Mouse (Mus musculus): ENCODE results near the gene Higd2a. TPM values are rescaled to one million over a fixed set of nuclear protein-coding genes. Genes with fewer than 3 reads are reported as not detected.

Higd2a gene
- polyA plus RNA-seq, 1 experiment from 2014 or later, result 143 TPM

GRCm38 (mm10) chr13:54591776-54592356, 1.9 kb downstream of the Higd2a start:
- no peak for DNase-seq (ENCODE audit: low spot score)
- 95% methylated on average over 8 of the region's 8 CpGs for WGBS
- Histone ChIP-seq H3K4me3 (peak overlapping the region; percentile 79; the same call in 1 of the 2 replicates), H3K9me3 (replicated peaks) (no peaks in the 10 kb centered on the region), H3K4me1 (peaks cover 18% of the 10 kb centered on the region), H3K27me3 (ENCODE audit: low read depth, poor library complexity, severe bottlenecking) (no peaks in the 10 kb centered on the region), H3K27ac (no peak overlapping the region), H3K36me3 (peaks cover 35% of the 10 kb centered on the region)

DNA sequence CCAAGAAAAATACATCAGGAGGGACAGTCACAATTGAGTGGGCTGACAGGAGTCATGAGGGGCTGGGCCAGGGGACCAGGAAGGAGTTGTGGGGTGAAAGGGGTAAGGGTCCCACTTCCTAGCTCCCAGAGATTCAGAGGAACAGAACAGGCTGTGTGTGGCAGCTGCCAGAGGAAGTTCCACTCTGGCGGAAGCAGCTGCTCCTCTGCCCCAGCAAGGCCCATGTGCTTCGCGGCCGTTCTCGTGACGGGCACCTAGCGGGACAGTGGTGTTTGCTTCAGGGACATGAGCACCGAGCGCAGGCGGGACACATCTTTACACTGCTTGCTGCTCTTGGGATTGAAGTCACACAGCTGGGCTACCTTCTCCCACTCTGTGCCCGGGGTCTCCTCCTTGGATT, 3.6 kb downstream of the Higd2a start:
- 93% methylated on average over 11 of the region's 11 CpGs for WGBS
- Histone ChIP-seq H3K36me3 (peaks cover 26% of the 10 kb centered on the region), H3K27me3 (ENCODE audit: low read depth, poor library complexity, severe bottlenecking) (no peaks in the 10 kb centered on the region), H3K27ac (no peak overlapping the region), H3K4me3 (no peak overlapping the region), H3K4me1 (peaks cover 18% of the 10 kb centered on the region), H3K9me3 (replicated peaks) (no peaks in the 10 kb centered on the region)
- no peak for DNase-seq (ENCODE audit: low spot score)

GRCm38 (mm10) chr13:54596107-54596690, 6.2 kb downstream of the Higd2a start:
- 85% methylated on average over 8 of the region's 8 CpGs for WGBS
- H3K27ac ChIP-seq, result no peak overlapping the region
- H3K27me3 ChIP-seq (ENCODE audit: low read depth, poor library complexity, severe bottlenecking), result no peaks in the 10 kb centered on the region
- peaks cover 35% of the 10 kb centered on the region for H3K36me3 ChIP-seq
- no peak for DNase-seq (ENCODE audit: low spot score)
- peaks cover 14% of the 10 kb centered on the region for H3K4me1 ChIP-seq
- H3K9me3 ChIP-seq (replicated peaks), result no peaks in the 10 kb centered on the region
- no peak overlapping the region for H3K4me3 ChIP-seq

GRCm38 (mm10) chr13:54596870-54597269, 6.9 kb downstream of the Higd2a start:
- peaks cover 33% of the 10 kb centered on the region for H3K36me3 ChIP-seq
- H3K9me3 ChIP-seq (replicated peaks), result no peaks in the 10 kb centered on the region
- H3K4me3 ChIP-seq, result no peak overlapping the region
- H3K4me1 ChIP-seq, result peaks cover 7% of the 10 kb centered on the region; the same call in 1 of the 2 replicates
- H3K27me3 ChIP-seq (ENCODE audit: low read depth, poor library complexity, severe bottlenecking), result no peaks in the 10 kb centered on the region
- H3K27ac ChIP-seq, result no peak overlapping the region
- DNase-seq (ENCODE audit: low spot score), result no peak
- WGBS, result 76% methylated on average over 5 of the region's 5 CpGs

- WGBS, result 86% methylated on average over 12 of the region's 12 CpGs
- H3K4me3 ChIP-seq, result no peak overlapping the region
- peaks cover 24% of the 10 kb centered on the region for H3K4me1 ChIP-seq
- H3K27me3 ChIP-seq (ENCODE audit: low read depth, poor library complexity, severe bottlenecking), result no peaks in the 10 kb centered on the region
- no peak for DNase-seq (ENCODE audit: low spot score)
- H3K27ac ChIP-seq, result no peak overlapping the region
- no peaks in the 10 kb centered on the region for H3K9me3 ChIP-seq (replicated peaks)
- H3K36me3 ChIP-seq, result peaks cover 23% of the 10 kb centered on the region
These were observed 8.7 kb downstream of the Higd2a start for GRCm38 (mm10) chr13:54598622-54599143.

- no peak for DNase-seq (ENCODE audit: low spot score)
- WGBS, result 27% methylated on average over 3 of the region's 3 CpGs
- H3K27ac ChIP-seq, result peak overlapping the region; percentile 64; the same call in 1 of the 2 replicates
These were observed 12.7 kb downstream of the Higd2a start for GRCm38 (mm10) chr13:54602639-54603111.

GRCm38 (mm10) chr13:54603501-54603900, 13.5 kb downstream of the Higd2a start:
- Histone ChIP-seq H3K4me3 (no peak overlapping the region), H3K36me3 (peaks cover 11% of the 10 kb centered on the region), H3K4me1 (peaks cover 28% of the 10 kb centered on the region), H3K27ac (peak overlapping the region; percentile 64; the same call in 1 of the 2 replicates), H3K27me3 (ENCODE audit: low read depth, poor library complexity, severe bottlenecking) (peaks cover 5% of the 10 kb centered on the region), H3K9me3 (replicated peaks) (no peaks in the 10 kb centered on the region)
- DNase-seq (ENCODE audit: low spot score), result no peak

More at GRCm38 (mm10) chr13:54602639-54603111, 12.7 kb downstream of the Higd2a start:
- Histone ChIP-seq H3K27me3 (ENCODE audit: low read depth, poor library complexity, severe bottlenecking) (no peaks in the 10 kb centered on the region), H3K4me1 (peaks cover 27% of the 10 kb centered on the region), H3K4me3 (no peak overlapping the region), H3K9me3 (replicated peaks) (no peaks in the 10 kb centered on the region), H3K36me3 (peaks cover 16% of the 10 kb centered on the region)

- peaks cover 33% of the 10 kb centered on the region for H3K4me1 ChIP-seq
- peaks cover 3% of the 10 kb centered on the region for H3K36me3 ChIP-seq
- no peak overlapping the region for H3K4me3 ChIP-seq
- H3K27me3 ChIP-seq (ENCODE audit: low read depth, poor library complexity, severe bottlenecking), result peaks cover 13% of the 10 kb centered on the region
- H3K9me3 ChIP-seq (replicated peaks), result no peaks in the 10 kb centered on the region
- no peak overlapping the region for H3K27ac ChIP-seq
- 69% methylated on average over 4 of the region's 4 CpGs for WGBS
- DNase-seq (ENCODE audit: low spot score), result no peak
These were observed 14.2 kb downstream of the Higd2a start for GRCm38 (mm10) chr13:54604221-54604620.

DNA sequence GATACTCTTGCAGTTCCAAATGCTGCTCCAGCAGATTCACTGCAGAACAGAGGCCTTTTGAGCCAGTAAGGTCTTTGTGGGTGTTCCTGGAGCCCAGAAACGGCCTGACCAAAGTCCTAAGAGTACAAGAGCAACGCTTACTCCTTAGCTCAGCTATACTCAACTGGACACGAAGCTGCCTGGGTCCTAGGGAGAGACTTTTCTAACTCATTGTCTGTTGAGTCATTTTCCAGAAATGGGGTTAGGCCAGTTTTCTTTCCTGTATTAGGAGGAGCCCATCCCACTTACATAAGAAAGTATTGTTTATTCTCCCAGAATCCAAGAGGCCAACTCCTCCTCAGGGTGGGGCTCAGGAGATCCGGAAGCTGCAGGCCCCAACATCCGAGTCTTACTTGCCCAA, 15.4 kb downstream of the Higd2a start:
- Histone ChIP-seq H3K36me3 (no peaks in the 10 kb centered on the region), H3K4me1 (peaks cover 34% of the 10 kb centered on the region), H3K27me3 (ENCODE audit: low read depth, poor library complexity, severe bottlenecking) (peaks cover 25% of the 10 kb centered on the region), H3K9me3 (replicated peaks) (no peaks in the 10 kb centered on the region), H3K27ac (no peak overlapping the region), H3K4me3 (no peak overlapping the region)
- no peak for DNase-seq (ENCODE audit: low spot score)
- WGBS, result 83% methylated on average over 5 of the region's 5 CpGs

GRCm38 (mm10) chr13:54607204-54607603, 17.2 kb downstream of the Higd2a start:
- no peak for DNase-seq (ENCODE audit: low spot score)
- Histone ChIP-seq H3K4me3 (no peak overlapping the region), H3K36me3 (no peaks in the 10 kb centered on the region), H3K27me3 (ENCODE audit: low read depth, poor library complexity, severe bottlenecking) (peaks cover 34% of the 10 kb centered on the region), H3K27ac (no peak overlapping the region), H3K9me3 (replicated peaks) (no peaks in the 10 kb centered on the region), H3K4me1 (peaks cover 42% of the 10 kb centered on the region)
- WGBS, result 66% methylated on average over 5 of the region's 5 CpGs

- H3K36me3 ChIP-seq, result no peaks in the 10 kb centered on the region
- no peak overlapping the region for H3K27ac ChIP-seq
- no peak for DNase-seq (ENCODE audit: low spot score)
- 79% methylated on average over 3 of the region's 3 CpGs for WGBS
- H3K9me3 ChIP-seq (replicated peaks), result no peaks in the 10 kb centered on the region
- peaks cover 34% of the 10 kb centered on the region for H3K27me3 ChIP-seq (ENCODE audit: low read depth, poor library complexity, severe bottlenecking)
- peaks cover 34% of the 10 kb centered on the region for H3K4me1 ChIP-seq
- H3K4me3 ChIP-seq, result no peak overlapping the region
These were observed 18.0 kb downstream of the Higd2a start for GRCm38 (mm10) chr13:54608002-54608401.

- Histone ChIP-seq H3K9me3 (replicated peaks) (no peaks in the 10 kb centered on the region), H3K27ac (no peak overlapping the region), H3K4me3 (no peak overlapping the region), H3K27me3 (ENCODE audit: low read depth, poor library complexity, severe bottlenecking) (peaks cover 34% of the 10 kb centered on the region), H3K4me1 (peaks cover 28% of the 10 kb centered on the region), H3K36me3 (no peaks in the 10 kb centered on the region)
- DNase-seq (ENCODE audit: low spot score), result no peak
- 25% methylated on average over 8 of the region's 8 CpGs for WGBS
These were observed 18.7 kb downstream of the Higd2a start for GRCm38 (mm10) chr13:54608666-54609065.

DNA sequence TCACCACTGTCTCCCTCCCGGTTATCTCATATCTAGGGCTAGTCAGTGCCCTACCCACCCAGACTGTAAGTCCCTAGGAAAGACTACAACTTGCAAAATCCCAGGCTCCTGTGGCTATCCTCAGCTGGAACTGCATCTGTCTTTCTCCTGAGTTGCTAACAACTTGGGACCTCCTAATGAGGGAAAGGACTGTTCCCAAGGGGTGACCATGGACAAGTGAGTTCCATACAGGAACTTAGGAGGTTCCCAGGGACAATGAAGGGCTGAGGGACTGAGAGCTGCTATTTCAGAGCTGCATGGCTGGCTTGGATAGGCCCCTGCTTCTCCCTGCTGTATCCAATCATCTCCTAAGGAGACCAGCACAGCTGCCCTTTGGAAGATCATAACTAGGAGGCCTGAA, 19.3 kb downstream of the Higd2a start:
- Histone ChIP-seq H3K4me1 (peaks cover 21% of the 10 kb centered on the region), H3K27me3 (ENCODE audit: low read depth, poor library complexity, severe bottlenecking) (peaks cover 34% of the 10 kb centered on the region), H3K9me3 (replicated peaks) (no peaks in the 10 kb centered on the region), H3K4me3 (no peak overlapping the region), H3K36me3 (no peaks in the 10 kb centered on the region), H3K27ac (no peak overlapping the region)
- DNase-seq (ENCODE audit: low spot score), result no peak
- 21% methylated on average over 1 of the region's 1 CpGs for WGBS
